Comparison of ENCODE assay signal across 8 mouse cellular contexts in the genomic region with DNA sequence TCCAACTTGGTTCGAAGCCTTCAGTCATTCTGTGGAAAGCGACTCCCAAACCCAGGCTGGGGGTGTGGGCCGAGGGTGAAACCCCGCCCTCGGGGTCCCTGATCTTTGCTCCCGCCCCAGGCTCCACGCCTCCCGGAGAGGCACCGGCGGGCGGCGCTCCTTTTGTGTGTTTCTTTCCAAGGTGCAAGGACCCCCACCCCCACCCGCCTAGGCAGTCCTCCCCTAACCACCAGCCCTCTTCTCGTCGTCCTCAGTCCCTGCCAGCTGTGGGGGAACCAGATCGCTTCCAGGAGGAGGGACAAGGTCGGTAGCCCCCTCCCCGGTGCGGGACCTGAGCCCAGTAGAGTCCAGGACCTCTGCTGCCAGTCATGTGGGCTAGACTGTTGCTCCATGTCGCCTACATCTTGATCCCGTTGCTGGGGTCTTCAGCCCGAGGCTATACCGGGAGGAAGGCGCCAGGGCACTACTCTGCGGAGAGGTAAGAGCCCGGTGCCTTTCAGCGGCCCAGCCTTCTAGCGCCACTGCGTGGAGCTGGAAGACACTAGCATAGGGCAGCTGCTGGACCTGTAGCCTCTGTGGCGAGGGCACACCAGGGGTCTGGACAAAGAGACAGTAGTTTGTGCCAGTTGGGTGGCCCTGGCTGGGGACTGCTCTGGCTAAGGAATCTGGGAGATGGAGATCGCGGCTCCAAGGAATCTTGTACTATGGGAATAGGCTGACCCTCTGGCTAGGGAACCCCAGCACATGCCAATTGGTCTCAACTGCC. TPM values are rescaled to one million over a fixed set of nuclear protein-coding genes. Genes with fewer than 3 reads are reported as not detected.
DNase-seq lines count a peak whose midpoint lies in the region; ATAC-seq and TF ChIP-seq lines count a peak whose summit lies in the region.

A gene (plus strand): TSS at position 108 of the 766 bp plus-strand sequence.

- TF ChIP-seq CTCF in lung, embryonic 14.5 days (IDR thresholded peaks at IDR 0.05; ENCODE audit: low read depth), result peak; percentile 44; the same call in 1 of the 2 replicates

- peak; percentile 21 for DNase-seq in T-cell, adult 2 months (ENCODE audit: low spot score)
- DNase-seq in hindbrain, embryonic 10.5 days (ENCODE audit: low spot score), result peak; percentile 74
- peak; percentile 23 to 25 for DNase-seq in layer of hippocampus, adult 8-10 months (ENCODE audit: low spot score in 2 of 2)
- peak; percentile 70 for DNase-seq in lung, embryonic 14.5 days
- DNase-seq in ovary, postnatal 36 days (ENCODE audit: low spot score), result peak; percentile 53

- H3K4me1 ChIP-seq in forebrain, embryonic 12.5 days, result peaks cover 16% of the 10 kb centered on the region
- peaks cover 18% of the 10 kb centered on the region for H3K4me1 ChIP-seq in hindbrain, embryonic 10.5 days (replicated peaks)
- H3K4me1 ChIP-seq in lung, embryonic 14.5 days (ENCODE audit: insufficient read depth), result 0 out of 2 replicates have a peak, but pooled peaks cover 7% of the 10 kb centered on the region

- no peak within 1 kb of the TSS for H3K27ac ChIP-seq in forebrain, embryonic 12.5 days
- H3K27ac ChIP-seq in hindbrain, embryonic 10.5 days, result peak within 1 kb of the TSS; percentile 72
- H3K27ac ChIP-seq in lung, embryonic 14.5 days (ENCODE audit: low read depth), result no peak within 1 kb of the TSS

- H3K4me3 ChIP-seq in forebrain, embryonic 12.5 days (replicated peaks), result peak within 1 kb of the TSS; percentile 40
- peak within 1 kb of the TSS; percentile 52 for H3K4me3 ChIP-seq in hindbrain, embryonic 10.5 days
- peak within 1 kb of the TSS; percentile 42 for H3K4me3 ChIP-seq in lung, embryonic 14.5 days (ENCODE audit: low read depth, low read length)

- peak within 1 kb of the TSS; percentile 87 for H3K4me2 ChIP-seq in forebrain, embryonic 12.5 days
- peak within 1 kb of the TSS; percentile 97 for H3K4me2 ChIP-seq in lung, embryonic 14.5 days

- WGBS in forebrain, embryonic 12.5 days, result 2% methylated on average over 32 of the region's 32 CpGs
- WGBS in hindbrain, embryonic 10.5 days, result 2% methylated on average over 32 of the region's 32 CpGs
- 3% methylated on average over 32 of the region's 32 CpGs for WGBS in lung, embryonic 14.5 days

- H3K9ac ChIP-seq in forebrain, embryonic 12.5 days, result peak within 1 kb of the TSS; percentile 70
- H3K9ac ChIP-seq in lung, embryonic 14.5 days, result peak within 1 kb of the TSS; percentile 52

- no peaks in the 10 kb centered on the region for H3K9me3 ChIP-seq in forebrain, embryonic 12.5 days
- no peaks in the 10 kb centered on the region for H3K9me3 ChIP-seq in hindbrain, embryonic 10.5 days
- no peaks in the 10 kb centered on the region for H3K9me3 ChIP-seq in lung, embryonic 14.5 days (ENCODE audit: low read depth, low read length)

- H3K27me3 ChIP-seq in forebrain, embryonic 12.5 days, result peaks cover 11% of the 10 kb centered on the region
- peaks cover 12% of the 10 kb centered on the region for H3K27me3 ChIP-seq in hindbrain, embryonic 10.5 days (ENCODE audit: insufficient read depth, poor library complexity, severe bottlenecking)
- H3K27me3 ChIP-seq in lung, embryonic 14.5 days (ENCODE audit: insufficient read depth, low read length), result no peaks in the 10 kb centered on the region

- H3K36me3 ChIP-seq in forebrain, embryonic 12.5 days (replicated peaks), result peaks cover 23% of the 10 kb centered on the region
- H3K36me3 ChIP-seq in hindbrain, embryonic 10.5 days, result peaks cover 28% of the 10 kb centered on the region
- peaks cover 26% of the 10 kb centered on the region for H3K36me3 ChIP-seq in lung, embryonic 14.5 days (ENCODE audit: insufficient read depth)

- ATAC-seq in cerebellum, adult (ENCODE audit: insufficient number of reproducible peaks, low FRiP score, low TSS enrichment), result peak; percentile 61
- ATAC-seq in forebrain, embryonic 12.5 days (ENCODE audit: low FRiP score), result peak; percentile 83
- ATAC-seq in lung, embryonic 14.5 days (ENCODE audit: insufficient read depth), result peak; percentile 83
- ATAC-seq in monocyte, adult 5-6 weeks (replicated peaks; ENCODE audit: insufficient number of reproducible peaks, low FRiP score, low TSS enrichment, poor library complexity, severe bottlenecking), result no peak

RNA-seq across cellular contexts. Expression of the gene that starts here (rescaled TPM):
- polyA plus RNA-seq in forebrain, embryonic 12.5 days (2016; fragmentation: Nextera tagmentation; extraction: Ambion mirVana), result 0.44 and 0.45 TPM in 2 replicates
- polyA plus RNA-seq in hindbrain, embryonic 10.5 days (2016; fragmentation: Nextera tagmentation; extraction: Ambion mirVana), result 0.89 and 1.0 TPM in 2 replicates
- total RNA-seq in layer of hippocampus, adult 8-10 months (2022), result under 1 TPM; 0.64 to 0.96 (median 0.86) TPM
- polyA plus RNA-seq in lung, embryonic 14.5 days (2014; fragmentation: Nextera tagmentation; extraction: Ambion mirVana), result 0.65 and 1.3 TPM in 2 replicates
- total RNA-seq in monocyte, adult 5-6 weeks (2017), result not detected in 3 replicates

Comparison
In these comparisons a context has a peak if more than half of its experiments do, and no peak if none do; other contexts are left out.
1. Peak in ATAC-seq, H3K4me3 ChIP-seq, H3K9ac ChIP-seq and H3K4me2 ChIP-seq in forebrain, embryonic 12.5 days; RNA of the gene not detected or under 1 TPM.
2. Peak in DNase-seq in layer of hippocampus, adult 8-10 months; RNA of the gene not detected or under 1 TPM.
3. DNase-seq: peak in every context shown above with its lines; median percentile 74 in hindbrain, embryonic 10.5 days; 70 in lung, embryonic 14.5 days; 53 in ovary, postnatal 36 days; 24 in layer of hippocampus, adult 8-10 months; 21 in T-cell, adult 2 months.